Mouse (Mus musculus) heart, postnatal 4 days (tissue): ENCODE measurements around the gene Gxylt2. TPM values are rescaled to one million over a fixed set of nuclear protein-coding genes. Genes with fewer than 3 reads are reported as not detected.
A peak's percentile ranks its signal among the peaks of the same experiment; 100 is the strongest.

Source experiments
- DNase-seq: peaks from one replicate; pipeline ENCODE4 v3.0.0; 2021
- total RNA-seq, 2 experiments: library from RNA; stranded (reverse); gene quantifications; 2 replicates each; pipeline ENCODE4 v1.2.3; 2021

Gene Gxylt2
- total RNA-seq, 2 experiments from 2014 or later = 9.2 to 9.6 TPM

- DNase-seq = peak; percentile 62
Measured at GRCm38 (mm10) chr6:100800497-100800955, 96.0 kb downstream of the Gxylt2 start.

- DNase-seq = peak; percentile 18
Measured at GRCm38 (mm10) chr6:100802381-100803083, 98.0 kb downstream of the Gxylt2 start.

- no peak for DNase-seq
Measured at GRCm38 (mm10) chr6:100803250-100803649, 98.7 kb downstream of the Gxylt2 start.

GRCm38 (mm10) chr6:100807187-100807586 is 102.7 kb downstream of the Gxylt2 start:
- no peak for DNase-seq

GRCm38 (mm10) chr6:100807746-100808145 is 103.2 kb downstream of the Gxylt2 start:
- DNase-seq = no peak

GRCm38 (mm10) chr6:100808221-100808778 is 103.8 kb downstream of the Gxylt2 start:
- no peak for DNase-seq

- DNase-seq = no peak
Measured at GRCm38 (mm10) chr6:100810117-100810516, 105.6 kb downstream of the Gxylt2 start.

- DNase-seq = no peak
Measured at GRCm38 (mm10) chr6:100811731-100812130, 107.2 kb downstream of the Gxylt2 start.

- no peak for DNase-seq
Measured at GRCm38 (mm10) chr6:100821367-100821766, 116.8 kb downstream of the Gxylt2 start.

GRCm38 (mm10) chr6:100823356-100823755 is 118.8 kb downstream of the Gxylt2 start:
- no peak for DNase-seq

GRCm38 (mm10) chr6:100824381-100824965 is 119.9 kb downstream of the Gxylt2 start:
- DNase-seq = no peak

GRCm38 (mm10) chr6:100826046-100826445 is 121.5 kb downstream of the Gxylt2 start:
- no peak for DNase-seq

GRCm38 (mm10) chr6:100828565-100828964 is 124.0 kb downstream of the Gxylt2 start:
- no peak for DNase-seq

GRCm38 (mm10) chr6:100829770-100830169 is 125.2 kb downstream of the Gxylt2 start:
- no peak for DNase-seq

GRCm38 (mm10) chr6:100831188-100831587 is 126.7 kb downstream of the Gxylt2 start:
- DNase-seq = no peak

- no peak for DNase-seq
Measured at GRCm38 (mm10) chr6:100831751-100832150, 127.2 kb downstream of the Gxylt2 start.

GRCm38 (mm10) chr6:100833355-100833754 is 128.8 kb downstream of the Gxylt2 start, which contains the start of gene Ppp4r2:
TSS of gene Ppp4r2 (plus strand) at chr6:100833622.
- DNase-seq = peak; percentile 93

- DNase-seq = peak; percentile 59
Measured at GRCm38 (mm10) chr6:100833811-100834481, 129.4 kb downstream of the Gxylt2 start.

- DNase-seq = no peak
Measured at GRCm38 (mm10) chr6:100834489-100835160, 130.1 kb downstream of the Gxylt2 start.

GRCm38 (mm10) chr6:100845058-100845457 is 140.5 kb downstream of the Gxylt2 start:
- DNase-seq = no peak

GRCm38 (mm10) chr6:100847264-100847663 is 142.7 kb downstream of the Gxylt2 start:
- DNase-seq = no peak

- DNase-seq = no peak
Measured at GRCm38 (mm10) chr6:100848682-100849375, 144.3 kb downstream of the Gxylt2 start.
